Mouse (Mus musculus) pancreas, adult 10 weeks (tissue): Measurements from ENCODE around the gene Flrt3. TPM values are rescaled to one million over a fixed set of nuclear protein-coding genes. Genes with fewer than 3 reads are reported as not detected.

ENCODE experiments used
- polyA plus RNA-seq: library from polyadenylated mRNA; stranded (reverse); fragments of 350-450 nt; fragmentation: Illumina TruSeq; extraction: RNeasy Lipid Tissue Mini Kit (QIAGEN cat#74804); gene quantifications from one replicate; pipeline ENCODE4 v1.2.3, GENCODE M21; 2015; ENCODE audit warnings: low read depth, low replicate concordance; ENCODE audit not compliant: insufficient read depth

Flrt3 gene
- polyA plus RNA-seq, result 0.26 TPM

GRCm38 (mm10) chr2:140670963-140671702 lies at the start of gene Flrt3:
Flrt3 (minus strand) TSS chr2:140671469.

